Mouse (Mus musculus) cortical plate, adult 2 months (tissue): ENCODE results near the gene Rpl37. TPM values are rescaled to one million over a fixed set of nuclear protein-coding genes. Genes with fewer than 3 reads are reported as not detected.

Experiments
- H3K27ac ChIP-seq: fragments of 200-500 bp; 2 replicates; pipeline ENCODE4 v1.5.1; 2012; ENCODE audit warnings: low read length, control low read depth, inconsistent platforms; ENCODE audit not compliant: insufficient read depth
- H3K4me1 ChIP-seq: fragments of 200-500 bp; 2 replicates; pipeline ENCODE4 v1.6.1; 2011; ENCODE audit warnings: low read length; ENCODE audit not compliant: control insufficient read depth, insufficient read depth
- H3K4me3 ChIP-seq: fragments of 200-500 bp; 2 replicates; pipeline ENCODE4 v1.5.1; 2011; ENCODE audit warnings: mild to moderate bottlenecking, low read length, control low read depth; ENCODE audit not compliant: insufficient read depth
- CTCF ChIP-seq: fragments of 200-500 bp; IDR thresholded peaks from 2 replicates; pipeline ENCODE4 v1.5.1; 2011; ENCODE audit warnings: mild to moderate bottlenecking, control low read depth, low read length; ENCODE audit not compliant: insufficient read depth; ENCODE audit errors: extremely low read depth
- POLR2A ChIP-seq: fragments of 200-500 bp; IDR thresholded peaks from 2 replicates; pipeline ENCODE4 v1.6.1; 2011; ENCODE audit warnings: mild to moderate bottlenecking, low read length, control low read depth; ENCODE audit not compliant: insufficient read depth; ENCODE audit errors: extremely low read depth
- polyA plus RNA-seq: library from polyadenylated mRNA; depleted of rRNA; stranded (reverse); fragments of >200 nt; gene quantifications from 2 replicates; pipeline ENCODE4 v1.2.3, GENCODE M21; 2012

The Rpl37 gene
- polyA plus RNA-seq, 1 experiment: 1,229 TPM

DNA sequence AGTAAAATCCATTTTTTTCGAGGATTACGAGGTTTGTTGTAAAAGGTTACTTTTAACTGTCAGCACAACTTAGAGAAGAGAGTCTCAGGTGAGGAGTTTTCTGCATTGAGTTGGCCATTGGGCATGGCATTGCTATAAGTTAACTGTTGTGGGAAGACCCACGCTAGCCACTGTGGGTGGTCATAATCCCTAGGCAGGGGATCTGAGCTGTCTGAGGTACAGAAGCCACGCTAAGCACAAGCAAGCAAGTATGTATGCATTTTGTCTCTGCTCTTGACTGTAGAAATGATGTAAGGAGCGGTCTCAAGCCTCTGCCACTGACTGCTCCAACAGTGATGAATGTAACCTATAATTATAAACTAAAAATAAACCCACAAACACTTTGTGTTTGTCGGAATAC, 10.6 kb upstream of the Rpl37 start:
- H3K27ac ChIP-seq: no peak overlapping the region
- TF ChIP-seq CTCF (no peak), POLR2A (no peak)
- H3K4me3 ChIP-seq: no peak overlapping the region
- H3K4me1 ChIP-seq: no peaks in the 10 kb centered on the region

DNA sequence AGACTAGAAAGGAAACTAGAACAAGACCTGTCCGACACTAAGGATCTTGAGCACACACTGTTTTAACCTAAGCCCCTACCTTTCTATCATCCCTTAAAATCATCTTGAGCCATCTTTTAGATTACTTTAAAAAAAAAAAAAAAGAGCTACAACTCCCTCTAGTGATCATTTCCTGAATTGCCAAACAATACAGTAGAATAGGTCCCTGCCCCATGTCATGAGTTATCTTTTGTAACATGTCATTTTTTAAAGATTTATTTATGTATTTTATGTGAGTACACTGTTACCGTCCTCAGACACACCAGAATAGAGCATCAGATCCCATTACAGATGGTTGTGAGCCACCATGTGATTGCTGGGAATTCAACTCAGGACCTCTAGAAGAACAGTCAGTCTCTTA, 10.2 kb upstream of the Rpl37 start:
- H3K27ac ChIP-seq: no peak overlapping the region
- TF ChIP-seq CTCF (no peak), POLR2A (no peak)
- no peak overlapping the region for H3K4me3 ChIP-seq
- no peaks in the 10 kb centered on the region for H3K4me1 ChIP-seq

DNA sequence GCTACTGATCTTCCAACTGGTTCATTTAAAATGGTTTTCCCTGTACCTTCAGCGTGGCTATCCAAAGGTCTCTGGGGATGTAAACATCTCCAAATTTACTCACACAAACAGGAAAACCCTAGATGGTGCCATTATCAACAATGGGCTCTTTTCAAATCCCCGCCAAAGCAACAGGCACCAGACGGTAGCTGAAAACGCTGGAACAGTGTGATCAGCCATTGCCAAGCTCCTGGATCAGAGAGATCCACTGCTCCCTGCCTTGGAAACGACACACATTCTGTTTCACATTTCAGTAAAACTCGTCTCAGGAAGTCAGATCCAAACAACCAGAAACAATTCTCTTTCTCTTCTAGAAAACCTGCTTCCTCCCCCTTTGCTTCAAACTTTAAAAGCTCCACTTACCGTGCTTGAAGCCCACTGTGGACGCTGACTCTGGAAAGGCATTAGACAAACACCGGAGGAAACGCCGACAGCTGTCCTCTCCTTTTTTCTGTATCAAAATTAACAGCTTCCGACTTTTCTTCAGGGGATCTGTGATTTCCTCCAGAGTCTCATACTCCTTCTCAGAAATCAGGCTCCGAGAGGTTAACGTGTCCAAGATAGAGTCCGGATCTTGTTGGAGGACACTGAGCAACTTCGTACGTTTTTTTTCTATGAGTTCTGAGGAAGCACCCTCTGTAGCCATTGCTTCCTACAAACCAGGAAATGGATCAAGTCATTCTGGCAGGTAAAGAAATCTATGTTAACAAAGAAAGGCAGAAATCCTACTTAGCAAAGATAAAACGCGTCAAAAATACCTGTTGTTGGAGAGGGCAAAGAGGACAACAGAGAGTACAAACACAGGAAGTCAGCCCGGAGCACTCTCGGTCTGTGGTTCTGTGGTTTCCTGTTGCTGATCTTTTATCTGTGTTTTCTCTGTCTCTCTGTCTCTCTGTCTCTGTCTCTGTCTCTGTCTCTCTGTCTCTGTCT, 8.5 kb upstream of the Rpl37 start, which contains the start of gene Card6:
TSS of gene Card6 (minus strand) at position 854 of the 969 bp plus-strand sequence.
- H3K27ac ChIP-seq: peak within 1 kb of the TSS; percentile 51; the same call in 1 of the 2 replicates
- TF ChIP-seq POLR2A (no peak), CTCF (no peak)
- H3K4me1 ChIP-seq: no peaks in the 10 kb centered on the region
- peak within 1 kb of the TSS; percentile 33; the same call in 1 of the 2 replicates for H3K4me3 ChIP-seq

DNA sequence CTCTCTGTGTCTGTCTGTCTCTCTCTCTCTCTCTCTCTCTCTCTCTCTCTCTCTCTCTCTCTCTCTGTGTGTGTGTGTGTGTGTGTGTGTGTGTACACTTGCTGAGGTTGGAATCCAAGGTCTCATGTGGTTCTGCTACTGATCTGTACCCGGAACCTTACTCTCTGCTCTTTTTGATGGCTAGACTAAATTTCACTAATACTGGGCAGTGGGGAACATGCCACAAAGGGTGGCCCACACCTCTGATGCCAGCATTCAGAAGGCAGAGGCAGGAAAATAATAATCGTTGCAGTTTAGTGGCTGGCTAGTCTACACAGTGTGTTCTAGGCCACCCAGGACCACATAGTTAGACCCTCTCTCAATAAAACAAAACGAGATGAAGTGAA, 7.8 kb upstream of the Rpl37 start:
- H3K4me3 ChIP-seq: no peak overlapping the region
- no peaks in the 10 kb centered on the region for H3K4me1 ChIP-seq
- TF ChIP-seq POLR2A: no peak
- TF ChIP-seq CTCF: no peak
- peak overlapping the region; percentile 51; the same call in 1 of the 2 replicates for H3K27ac ChIP-seq

DNA sequence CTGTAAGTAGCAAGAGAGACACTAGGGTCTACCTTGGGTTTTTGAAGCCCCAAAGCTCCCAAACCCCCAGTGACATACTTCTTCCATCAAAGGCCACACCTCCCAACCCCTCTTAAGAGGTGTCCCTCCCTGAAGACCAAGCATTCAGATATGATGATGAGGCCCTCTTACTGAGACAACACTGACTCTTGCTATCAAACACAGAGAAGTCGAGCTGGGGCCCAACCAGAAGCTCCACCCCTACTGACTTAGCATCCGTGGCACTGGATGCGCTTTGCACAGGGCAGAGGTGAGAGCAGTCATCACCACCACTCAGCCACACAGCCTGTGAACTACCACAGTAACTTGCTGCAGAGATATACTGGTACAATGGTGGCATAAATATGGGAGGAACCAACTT, 3.8 kb upstream of the Rpl37 start:
- peaks cover 2% of the 10 kb centered on the region for H3K4me1 ChIP-seq
- TF ChIP-seq POLR2A (no peak), CTCF (no peak)
- no peak overlapping the region for H3K4me3 ChIP-seq
- no peak overlapping the region for H3K27ac ChIP-seq

DNA sequence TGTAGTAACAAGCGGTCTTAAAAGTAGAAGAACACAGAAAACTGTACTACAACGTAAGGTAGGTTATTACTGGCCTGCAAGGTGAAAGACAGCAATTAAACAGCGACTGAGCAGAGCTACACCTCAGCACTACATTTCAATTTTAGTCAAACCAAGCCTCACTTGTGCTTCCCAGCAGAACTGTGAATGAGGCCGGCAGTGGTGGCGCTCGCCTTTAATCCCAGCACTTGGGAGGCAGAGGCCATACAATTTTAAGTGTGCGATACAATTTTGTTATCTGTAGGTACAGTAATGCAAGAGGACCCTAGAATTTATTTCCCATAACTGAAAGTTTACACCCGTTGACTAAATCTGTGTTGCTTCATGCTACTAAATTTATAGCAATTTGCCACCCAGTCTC, 1.3 kb upstream of the Rpl37 start:
- Histone ChIP-seq H3K4me3 (no peak overlapping the region; the same call in 1 of the 2 replicates), H3K27ac (no peak overlapping the region), H3K4me1 (peaks cover 3% of the 10 kb centered on the region)
- TF ChIP-seq POLR2A: no peak
- no peak for TF ChIP-seq CTCF

DNA sequence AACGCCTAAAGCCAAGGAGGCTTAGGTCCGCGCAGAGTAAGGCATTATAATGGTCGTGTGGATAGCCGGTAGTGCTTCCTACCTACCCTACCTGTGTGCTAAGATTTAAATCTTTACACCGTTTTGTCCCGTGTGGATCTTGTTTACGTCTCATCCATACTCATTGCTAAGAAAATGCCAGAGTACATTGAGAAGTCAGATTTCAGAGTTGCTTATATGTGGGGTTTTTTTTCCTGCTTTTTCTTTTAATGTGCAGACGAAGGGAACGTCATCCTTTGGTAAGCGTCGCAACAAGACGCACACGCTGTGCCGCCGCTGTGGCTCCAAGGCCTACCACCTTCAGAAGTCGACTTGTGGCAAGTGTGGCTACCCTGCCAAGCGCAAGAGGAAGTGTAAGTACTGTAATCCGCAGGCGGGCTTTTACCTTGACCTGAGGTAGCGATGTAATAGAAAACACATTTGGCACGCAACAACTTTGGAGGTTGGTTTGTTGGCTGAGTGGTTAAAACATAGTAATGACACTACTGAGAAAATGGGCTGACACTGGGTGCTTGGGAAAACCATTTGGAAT, 671 bp downstream of the Rpl37 start:
- Histone ChIP-seq H3K27ac (0 out of 2 replicates have a peak overlapping the region, but pooled peaks have one; percentile 22), H3K4me1 (peaks cover 3% of the 10 kb centered on the region), H3K4me3 (peak overlapping the region; percentile 78)
- TF ChIP-seq POLR2A (no peak), CTCF (no peak)

DNA sequence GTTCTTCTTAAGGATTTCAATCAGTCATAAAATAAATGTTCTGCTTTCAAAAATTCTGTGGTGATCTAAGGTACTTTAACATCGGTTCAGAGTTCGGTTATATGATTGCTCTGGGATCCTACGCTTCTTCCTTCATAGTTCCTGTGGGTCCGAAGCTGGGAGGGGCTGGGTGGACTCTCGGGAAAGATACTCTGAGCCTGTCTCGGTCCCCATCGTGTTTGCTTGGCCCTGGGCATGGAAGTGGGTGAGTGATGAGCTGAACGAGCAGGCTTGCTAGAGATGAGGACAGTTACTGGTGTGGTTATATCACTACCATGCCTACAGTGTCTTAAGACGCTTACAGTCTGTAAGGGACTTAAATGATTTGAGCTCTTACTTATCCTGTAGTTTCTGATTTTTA, 2.2 kb downstream of the Rpl37 start:
- no peak overlapping the region for H3K27ac ChIP-seq
- TF ChIP-seq CTCF: no peak
- TF ChIP-seq POLR2A: no peak
- H3K4me3 ChIP-seq: no peak overlapping the region
- peaks cover 3% of the 10 kb centered on the region for H3K4me1 ChIP-seq

DNA sequence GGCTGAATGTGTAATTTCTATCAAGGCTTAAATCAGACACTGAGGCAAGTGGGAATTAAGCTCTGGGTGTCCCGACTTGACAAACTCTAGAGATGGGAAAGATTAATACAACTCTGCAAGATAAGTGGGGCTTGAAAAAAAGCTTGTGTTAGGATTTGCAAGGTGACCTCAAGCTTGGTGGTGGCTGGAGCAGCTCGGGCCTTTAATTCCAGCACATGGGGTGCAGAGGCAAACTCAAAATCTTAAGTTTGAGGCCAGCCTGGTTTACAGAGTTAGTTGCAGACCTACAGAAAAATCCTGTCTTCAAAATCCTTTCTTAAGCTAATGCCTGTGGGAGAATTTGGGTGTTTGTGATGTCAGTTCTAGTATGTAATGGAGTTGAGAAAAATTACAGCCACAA, 2.7 kb downstream of the Rpl37 start:
- Histone ChIP-seq H3K4me3 (no peak overlapping the region), H3K4me1 (peaks cover 3% of the 10 kb centered on the region), H3K27ac (no peak overlapping the region)
- TF ChIP-seq POLR2A (no peak), CTCF (no peak)
